Mouse (Mus musculus): ENCODE results near the gene Camta1. TPM values are rescaled to one million over a fixed set of nuclear protein-coding genes. Genes with fewer than 3 reads are reported as not detected.

Gene Camta1
- polyA plus RNA-seq, 1 experiment, result 10.3 TPM

DNA sequence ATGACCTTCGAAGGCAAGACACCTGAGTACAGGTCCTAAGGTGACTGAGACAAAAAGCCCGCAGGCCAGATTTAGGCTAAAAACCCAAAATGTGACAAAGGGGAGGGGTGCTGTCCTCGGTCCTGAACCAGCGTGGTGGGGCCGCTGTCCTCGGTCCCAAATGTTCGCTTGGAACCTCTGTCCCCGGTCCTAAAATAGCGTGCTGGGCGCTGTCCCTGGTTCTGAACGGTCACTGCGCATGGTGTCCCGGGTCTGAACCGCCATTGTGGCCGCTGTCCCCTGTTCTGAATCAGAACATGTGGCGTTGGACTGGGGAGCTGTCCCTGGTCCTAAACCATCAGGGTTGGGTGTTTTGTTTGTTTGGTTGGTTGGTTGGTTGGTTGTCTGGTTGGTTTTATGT is 257.2 kb downstream of the Camta1 start:
- DNase-seq (ENCODE audit: low read depth), result no peak

DNA sequence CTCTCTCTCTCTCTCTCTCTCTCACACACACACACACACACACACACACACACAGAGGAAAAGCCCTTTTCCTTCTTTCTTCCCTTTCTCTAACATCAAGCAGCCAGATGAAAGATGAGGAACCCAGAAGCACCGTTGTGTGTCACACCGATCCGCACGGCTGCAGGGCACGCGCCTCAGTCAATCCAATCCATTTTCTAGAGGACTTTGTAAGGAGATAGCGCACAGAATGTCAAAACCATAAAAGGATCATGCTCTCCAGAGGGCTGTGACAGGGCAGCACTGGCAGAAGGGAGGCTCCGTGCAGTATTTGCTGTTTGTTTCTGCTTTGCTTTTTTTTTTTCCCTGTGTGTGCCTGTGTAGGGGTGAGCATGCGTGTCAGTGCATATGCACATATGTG is 258.1 kb downstream of the Camta1 start:
- no peak for DNase-seq (ENCODE audit: low read depth)

DNA sequence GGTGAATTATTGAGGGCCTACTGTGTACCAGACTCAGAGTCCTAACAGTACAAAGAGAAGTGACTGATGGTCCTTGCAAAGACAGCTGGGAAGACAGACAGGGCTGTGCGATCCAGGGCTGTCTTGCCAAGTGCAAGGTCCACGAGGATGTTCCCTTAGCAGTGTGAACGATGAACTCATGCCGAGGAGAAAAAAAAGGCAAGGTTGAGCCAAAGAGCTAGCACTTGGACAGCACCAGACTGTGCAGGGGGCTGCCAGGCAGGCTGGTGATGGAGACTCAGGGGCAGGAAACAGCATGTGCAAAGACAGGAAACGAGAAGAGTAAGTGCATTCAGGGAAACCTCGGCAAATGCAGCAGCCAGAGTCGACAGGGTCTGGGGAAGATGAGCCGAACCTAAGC is 266.6 kb downstream of the Camta1 start:
- DNase-seq (ENCODE audit: low read depth), result no peak

DNA sequence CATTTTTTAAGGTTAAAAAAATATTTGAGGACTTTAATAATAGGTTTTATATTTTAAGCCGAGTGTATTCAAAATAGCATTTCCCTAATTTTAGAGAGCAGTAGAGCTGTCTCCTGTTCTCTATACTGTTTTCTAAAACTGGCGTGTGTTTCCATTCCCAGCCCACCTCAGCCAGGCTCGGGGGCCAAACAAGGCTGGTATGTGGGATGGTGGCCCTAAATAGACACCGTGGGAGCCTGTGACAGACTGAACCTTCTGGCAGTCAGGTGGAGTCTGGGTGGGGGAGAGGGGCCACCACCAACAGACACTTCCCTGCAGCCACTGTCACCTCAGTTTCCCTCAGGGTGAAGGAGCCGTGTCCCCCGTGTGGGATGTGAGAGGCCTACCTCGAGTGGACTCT is 268.6 kb downstream of the Camta1 start:
- no peak for DNase-seq (ENCODE audit: low read depth)

DNA sequence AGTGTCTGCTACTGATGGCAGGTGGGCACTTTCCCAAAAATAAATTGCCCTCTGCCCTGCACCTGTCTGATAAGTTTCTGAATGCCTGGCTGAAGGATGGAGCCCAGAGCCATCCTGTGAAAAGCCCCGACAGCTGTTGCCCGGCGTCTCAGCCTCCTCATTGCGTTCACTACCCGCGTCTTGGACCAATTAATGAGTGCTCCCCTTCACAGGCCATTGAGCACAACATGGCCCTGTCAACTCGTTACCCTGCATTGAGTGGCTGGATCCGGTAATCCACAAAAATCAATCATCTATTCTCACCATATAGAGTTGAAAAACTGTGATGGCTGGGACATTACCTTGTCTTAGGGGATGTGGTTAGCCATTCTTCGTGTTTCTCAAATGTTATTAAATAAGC is 275.6 kb downstream of the Camta1 start:
- no peak for DNase-seq (ENCODE audit: low read depth)

DNA sequence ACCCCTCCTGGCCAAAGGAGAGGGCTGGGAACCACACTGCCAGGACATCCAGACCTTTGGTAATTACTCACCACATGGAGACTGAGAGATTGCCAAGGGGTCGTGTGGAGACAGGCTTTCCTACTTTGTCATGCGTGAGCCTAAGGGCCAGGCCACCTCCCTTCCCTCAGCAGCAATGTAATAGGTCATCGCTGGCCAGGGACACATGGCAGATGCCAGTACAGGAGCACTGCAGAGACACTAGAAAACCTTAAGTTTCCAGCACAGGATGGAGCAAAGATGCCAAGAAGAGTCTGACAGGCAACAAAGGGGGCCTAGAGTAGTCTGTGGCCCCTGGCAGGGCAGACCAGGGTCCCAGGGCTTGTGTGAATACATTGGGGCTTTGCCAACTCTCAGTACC is 283.7 kb downstream of the Camta1 start:
- DNase-seq (ENCODE audit: low read depth), result no peak

DNA sequence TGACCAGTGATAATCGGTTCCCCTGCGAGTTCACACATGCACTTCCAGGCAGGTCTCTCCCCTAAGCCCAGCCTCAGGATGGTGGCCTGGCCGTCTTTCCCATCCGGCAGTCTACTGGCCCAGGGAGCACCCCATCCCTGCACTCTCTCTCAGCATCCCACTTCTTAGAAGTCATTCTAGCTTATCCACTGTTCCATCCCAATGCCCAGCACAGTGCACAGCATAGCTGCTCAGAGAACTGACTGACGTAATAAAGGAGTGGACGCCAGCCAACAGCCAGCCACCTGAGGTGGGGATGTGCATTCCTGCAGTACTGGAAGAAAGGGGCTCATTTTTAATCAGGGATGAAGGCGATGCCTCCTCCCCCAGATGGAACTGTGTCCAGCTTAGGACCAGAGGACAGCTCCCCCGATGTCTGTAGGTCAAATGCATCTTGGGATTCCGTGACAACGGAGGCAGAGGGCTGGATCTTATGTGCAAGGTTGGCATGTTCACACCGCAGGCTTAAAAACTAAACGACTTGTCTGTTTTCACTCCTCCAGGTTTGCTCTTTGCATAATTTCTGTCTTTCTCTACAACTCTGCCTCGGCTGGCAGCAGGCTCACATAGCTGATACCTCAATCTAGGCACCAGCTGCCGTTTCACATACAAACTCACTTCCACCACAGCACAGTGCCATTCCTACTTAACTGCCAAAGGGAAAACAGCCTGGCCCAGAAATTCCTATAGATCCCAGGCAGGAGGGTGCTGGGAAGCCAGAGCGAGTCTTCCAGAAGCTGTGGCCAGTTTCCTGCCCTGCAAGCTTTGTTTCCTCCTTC is 285.2 kb downstream of the Camta1 start:
- DNase-seq (ENCODE audit: low read depth), result no peak

DNA sequence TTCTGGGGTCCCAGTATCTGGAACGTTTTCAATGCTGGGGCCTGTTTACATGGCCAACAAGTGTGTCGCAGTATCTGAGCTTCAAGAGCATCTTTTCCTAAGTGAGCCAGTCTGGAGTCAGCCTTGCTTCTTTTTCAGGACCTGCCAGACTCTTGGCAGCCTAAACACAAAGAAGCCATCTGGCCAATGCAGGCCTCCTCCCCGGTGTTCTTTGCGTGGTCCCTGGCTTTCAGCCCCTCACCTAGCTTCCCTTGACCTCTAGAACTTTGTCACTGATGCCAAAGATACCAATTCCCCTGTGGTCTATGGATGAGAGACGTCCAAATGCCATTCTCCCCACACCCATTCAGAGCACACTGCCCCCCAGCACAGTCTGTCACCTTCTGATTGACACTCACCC is 289.0 kb downstream of the Camta1 start:
- DNase-seq (ENCODE audit: low read depth), result no peak

DNA sequence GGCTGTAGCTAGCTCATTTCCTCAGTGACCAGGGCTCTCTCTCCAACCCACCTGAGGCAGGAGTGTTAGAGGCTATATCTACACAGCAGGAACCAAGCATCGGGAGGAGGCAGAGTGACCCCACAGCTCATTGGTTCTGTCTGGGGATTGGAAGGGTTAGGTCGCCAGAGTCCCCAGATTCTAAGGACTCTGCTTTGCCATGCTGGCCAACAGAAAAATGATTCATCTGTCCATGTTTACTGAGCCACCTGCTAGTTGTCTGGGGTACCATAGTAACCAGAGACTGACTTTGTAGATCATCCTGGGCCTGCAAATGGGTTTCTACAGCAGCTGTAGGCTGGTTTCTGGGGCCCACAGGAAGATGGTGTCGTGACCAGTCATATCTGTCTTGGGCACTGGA is 292.1 kb downstream of the Camta1 start:
- no peak for DNase-seq (ENCODE audit: low read depth)

DNA sequence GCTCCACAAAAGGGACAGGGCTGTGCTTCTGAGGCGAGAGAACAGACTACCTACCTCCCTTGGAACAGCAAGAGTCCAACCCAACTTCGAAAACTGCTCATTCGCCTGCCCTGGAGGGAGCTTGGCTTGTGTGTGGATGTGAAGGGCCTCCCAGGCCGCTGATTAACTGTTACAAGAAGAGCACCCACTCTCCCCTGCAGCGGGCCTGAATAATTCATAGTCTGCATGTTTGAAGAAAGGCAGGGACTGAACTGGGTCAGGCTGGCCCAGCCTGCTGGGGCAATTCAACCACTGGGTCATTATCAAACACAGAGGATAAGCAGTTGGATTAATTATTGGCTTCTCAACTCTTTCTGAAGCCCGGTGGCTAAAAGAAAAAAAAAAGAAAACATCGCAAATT is 292.8 kb downstream of the Camta1 start:
- no peak for DNase-seq (ENCODE audit: low read depth)

DNA sequence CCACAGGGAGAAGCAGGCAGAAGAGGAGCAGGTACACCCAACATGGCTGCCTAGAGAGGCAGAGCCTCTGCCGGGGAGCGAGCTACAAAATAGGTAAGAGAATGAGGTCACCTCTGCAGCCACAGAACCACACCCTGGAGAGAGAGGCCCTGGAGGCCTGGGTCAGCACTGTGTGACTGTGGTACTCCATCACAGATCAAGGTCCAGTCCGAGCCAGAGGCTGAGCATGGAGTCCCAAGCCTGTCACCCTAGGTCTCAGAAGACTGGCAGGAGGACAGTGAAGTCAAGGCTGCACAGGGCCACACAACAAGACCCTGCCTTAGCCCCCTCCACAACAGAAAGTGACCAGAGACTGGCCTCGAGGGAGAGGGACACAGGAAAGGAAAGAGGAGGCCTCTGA is 294.6 kb downstream of the Camta1 start:
- no peak for DNase-seq (ENCODE audit: low read depth)

DNA sequence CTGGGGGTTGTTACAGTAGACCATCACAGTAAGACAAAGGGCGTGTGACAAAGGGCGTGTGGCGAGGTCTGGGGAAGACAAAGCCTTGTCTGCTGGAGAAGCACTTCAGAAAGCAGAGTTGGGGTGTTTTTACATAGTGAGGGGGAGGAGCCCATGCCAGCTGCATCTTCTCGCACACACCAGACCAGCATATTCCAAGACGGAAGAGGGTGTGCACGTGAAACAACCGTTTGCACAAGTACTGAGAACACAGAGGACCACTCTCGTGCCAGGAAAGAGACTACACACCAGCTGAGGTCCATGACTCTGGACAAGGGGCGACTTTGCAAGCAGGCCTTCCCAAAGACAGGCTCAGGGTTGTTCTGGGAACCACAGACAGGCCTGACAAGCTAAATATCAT is 306.2 kb downstream of the Camta1 start:
- DNase-seq (ENCODE audit: low read depth), result no peak

DNA sequence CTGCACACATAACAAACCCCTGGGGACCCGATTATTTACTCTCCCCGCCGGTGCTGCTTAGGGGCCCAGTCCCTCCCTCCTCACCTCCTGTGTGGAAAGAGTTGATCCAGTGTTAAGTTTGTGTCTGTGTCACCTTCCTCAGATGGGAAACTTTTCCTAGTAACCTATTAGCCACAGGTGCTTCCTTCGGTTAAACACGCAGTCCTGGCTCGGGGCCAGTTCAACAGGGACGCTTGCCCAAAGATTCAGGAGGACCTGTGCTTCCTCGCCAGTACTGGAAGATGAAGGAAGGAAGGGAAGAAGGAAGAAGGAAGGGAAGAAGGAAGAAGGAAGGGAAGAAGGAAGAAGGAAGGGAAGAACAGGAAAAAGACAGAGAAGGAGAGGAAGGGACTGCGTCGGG is 312.2 kb downstream of the Camta1 start:
- DNase-seq (ENCODE audit: low read depth), result no peak

DNA sequence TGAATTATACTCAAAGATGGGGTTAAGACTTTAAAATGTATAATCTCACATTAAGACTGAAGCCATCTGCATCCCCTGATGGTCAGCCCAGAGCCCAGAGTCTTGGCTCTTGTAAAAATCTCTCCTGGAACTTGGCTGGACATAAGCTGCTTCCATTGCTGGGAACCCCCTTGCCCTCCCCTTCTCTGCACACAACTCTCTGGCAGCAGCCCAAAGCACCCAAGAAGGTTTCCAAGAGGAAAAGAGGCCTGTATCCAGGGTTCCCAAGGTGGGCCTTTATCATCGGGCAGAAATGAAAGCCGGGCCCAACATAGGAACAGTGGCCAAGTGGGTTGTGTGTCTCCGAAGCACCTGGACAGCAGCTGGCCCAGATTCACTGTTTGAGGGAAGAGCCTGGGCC is 316.2 kb downstream of the Camta1 start:
- DNase-seq (ENCODE audit: low read depth), result no peak

DNA sequence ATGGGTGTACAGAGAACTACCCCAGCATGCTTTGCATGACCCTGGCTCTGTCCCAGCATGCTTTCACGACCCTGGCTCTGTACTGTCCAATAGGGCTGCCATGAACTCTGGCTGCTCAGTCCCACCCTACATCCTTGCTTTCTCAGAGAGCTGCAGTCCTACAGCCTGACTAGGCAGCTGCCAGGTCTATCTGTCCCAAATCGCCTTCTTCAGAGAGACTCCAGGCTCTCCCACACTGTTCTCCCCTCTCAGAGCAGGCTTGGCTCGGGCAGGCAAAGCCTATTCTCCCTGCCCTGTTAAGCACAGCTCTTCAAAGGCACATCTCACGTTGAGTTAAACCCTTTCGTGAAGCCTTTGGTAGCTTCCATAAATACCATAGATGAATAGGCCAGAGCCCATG is 317.5 kb downstream of the Camta1 start:
- no peak for DNase-seq (ENCODE audit: low read depth)

DNA sequence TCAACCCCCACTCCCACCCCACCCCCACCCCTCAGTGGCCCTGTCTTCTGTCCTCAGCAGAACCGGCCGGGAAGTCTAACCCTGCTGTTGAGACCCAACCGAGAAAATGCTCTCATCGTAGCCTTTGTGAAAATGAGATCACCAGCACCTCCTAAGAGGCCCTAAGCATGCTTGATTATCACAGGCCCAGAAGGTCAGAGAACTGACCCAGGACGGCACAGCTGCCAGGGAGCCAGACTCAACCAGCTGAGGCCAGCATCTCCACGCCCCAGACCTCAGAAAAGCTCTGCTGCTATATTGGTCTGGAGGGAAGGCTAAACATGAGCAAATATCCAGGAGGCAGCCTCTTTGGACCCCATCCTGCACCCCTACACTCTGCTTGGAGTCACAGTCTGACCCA is 321.1 kb downstream of the Camta1 start:
- DNase-seq (ENCODE audit: low read depth), result no peak

DNA sequence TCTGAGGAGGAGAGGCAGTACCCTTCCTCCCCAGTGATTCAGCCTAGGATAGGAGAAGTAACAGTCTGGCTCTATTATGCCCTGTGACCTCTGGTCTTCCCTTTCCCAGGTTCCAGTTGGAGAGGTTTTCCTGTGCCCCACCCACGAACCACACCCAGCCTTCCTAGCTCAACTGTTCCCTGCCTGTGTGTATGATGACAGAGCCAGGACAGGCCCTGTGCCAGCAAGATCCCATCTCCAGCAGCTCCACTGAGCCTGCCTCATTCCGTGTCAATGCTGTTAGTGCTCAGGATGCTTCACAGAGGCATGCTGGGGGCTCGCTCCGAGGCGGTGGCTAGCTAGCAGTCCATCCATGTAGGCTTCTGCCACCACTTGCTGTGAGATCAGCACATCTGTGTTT is 321.8 kb downstream of the Camta1 start:
- no peak for DNase-seq (ENCODE audit: low read depth)

DNA sequence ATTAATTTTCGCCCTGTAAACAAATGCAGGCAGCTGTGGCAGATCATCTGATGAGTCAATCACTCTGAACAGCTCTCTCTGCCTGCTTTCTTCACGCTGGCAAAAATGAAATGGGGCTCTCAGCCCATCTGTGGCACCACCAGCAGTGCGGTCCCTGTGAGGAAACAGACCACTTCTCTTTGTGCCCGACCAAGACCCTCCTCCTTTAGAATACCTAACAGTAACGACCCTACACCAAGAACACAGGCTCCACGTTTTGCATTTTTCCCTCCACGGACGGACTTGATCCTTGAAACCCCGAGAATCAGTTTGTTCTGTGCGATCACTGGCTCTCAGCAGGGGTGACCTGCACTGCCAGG is 322.5 kb downstream of the Camta1 start:
- DNase-seq (ENCODE audit: low read depth), result no peak

DNA sequence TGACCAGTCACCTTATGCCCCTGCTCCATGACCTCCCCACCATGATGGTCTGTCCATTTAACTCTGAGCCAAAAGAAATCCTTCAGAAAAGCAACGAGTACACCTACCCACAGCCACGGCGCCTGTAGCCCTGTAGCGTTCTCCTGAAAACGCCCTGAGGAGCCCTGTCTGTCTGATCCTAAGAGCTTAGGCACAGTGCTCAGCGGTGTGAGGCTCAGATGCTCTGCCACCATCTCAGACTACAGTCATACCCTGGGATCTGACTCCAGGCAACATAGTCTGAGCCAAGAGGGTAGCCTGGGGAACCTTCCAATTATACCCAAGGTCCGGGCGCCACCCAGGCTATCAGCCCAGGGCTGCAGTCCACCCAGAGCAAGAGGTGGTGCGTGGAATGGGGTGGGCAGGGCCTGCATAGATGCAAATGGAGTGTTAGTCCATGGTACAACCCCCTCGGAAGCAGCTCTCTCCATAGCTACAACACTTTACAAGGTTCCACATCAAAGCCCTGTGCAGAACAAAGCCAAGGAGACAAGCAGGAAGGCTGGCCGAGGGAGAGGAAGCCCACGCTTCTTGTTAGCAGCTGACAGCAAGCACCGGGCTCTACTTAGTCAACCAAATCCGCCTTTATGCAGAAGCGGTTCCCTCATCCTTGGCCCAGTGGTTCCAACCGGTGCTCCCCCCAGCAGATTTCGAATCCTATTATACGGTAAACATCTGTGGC is 323.1 kb downstream of the Camta1 start:
- no peak for DNase-seq (ENCODE audit: low read depth)

DNA sequence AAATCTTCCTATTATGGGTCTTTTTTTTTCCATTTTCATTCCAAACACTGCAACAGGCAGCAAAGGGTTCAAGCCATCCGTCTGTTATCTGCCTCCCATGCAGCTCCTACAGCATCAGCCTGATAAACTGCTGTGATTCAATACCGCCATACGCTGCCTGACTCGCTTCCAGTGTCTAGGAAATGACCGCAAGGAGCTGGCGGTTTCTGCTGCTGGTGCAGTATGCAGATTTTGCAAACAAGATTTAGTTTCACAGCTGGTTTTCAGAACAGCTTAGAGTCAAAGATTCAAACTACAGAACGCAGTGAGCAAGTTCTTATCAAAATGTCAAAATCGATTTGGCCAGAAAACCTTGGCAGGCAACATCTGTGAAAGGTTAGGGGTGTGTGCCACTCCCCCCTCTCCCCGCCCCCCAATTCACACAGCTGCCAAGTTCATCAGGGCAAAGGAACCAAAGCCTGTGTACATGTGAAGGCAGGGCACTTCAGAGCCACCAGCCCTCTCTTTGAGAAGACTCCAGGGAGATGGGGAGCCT is 325.7 kb downstream of the Camta1 start:
- DNase-seq (ENCODE audit: low read depth), result no peak

DNA sequence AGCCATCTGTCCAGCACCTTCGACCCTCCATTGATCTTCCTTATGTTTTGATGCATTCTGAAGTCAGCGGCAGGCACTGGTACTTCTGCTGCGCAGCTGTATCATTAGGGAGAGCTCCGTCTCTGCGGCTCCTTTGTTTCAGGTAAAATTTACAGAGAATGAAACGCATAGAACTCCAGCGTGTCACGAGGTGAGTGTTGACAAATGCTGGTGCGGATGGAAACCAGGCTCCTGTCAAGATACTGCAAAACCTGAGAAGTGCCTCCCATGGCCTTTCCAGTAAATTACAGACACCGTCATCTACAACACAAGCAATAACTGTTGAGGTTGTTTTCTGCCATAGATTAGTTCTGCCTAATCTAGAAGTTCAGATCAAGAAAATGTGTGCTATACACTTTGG is 328.2 kb downstream of the Camta1 start:
- no peak for DNase-seq (ENCODE audit: low read depth)

DNA sequence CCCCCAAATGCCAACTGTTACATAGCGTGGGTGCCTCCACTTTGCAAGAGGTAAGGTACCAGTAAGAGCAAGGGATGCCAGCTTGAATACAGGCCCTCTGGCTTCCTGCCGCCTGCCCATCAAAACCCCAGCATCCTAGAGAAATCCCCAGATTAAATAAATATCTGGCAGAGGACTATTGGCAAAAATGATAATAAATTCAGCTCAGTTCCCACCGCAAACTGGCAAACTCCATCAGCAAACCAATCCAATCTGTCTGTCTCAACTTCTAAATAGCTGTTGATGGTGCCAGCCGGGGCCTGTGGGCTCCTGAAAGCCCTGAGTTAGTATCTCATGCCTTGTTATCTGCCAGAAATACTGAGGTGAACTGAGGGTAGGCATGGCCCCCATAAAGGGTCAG is 333.2 kb downstream of the Camta1 start:
- DNase-seq (ENCODE audit: low read depth), result no peak

DNA sequence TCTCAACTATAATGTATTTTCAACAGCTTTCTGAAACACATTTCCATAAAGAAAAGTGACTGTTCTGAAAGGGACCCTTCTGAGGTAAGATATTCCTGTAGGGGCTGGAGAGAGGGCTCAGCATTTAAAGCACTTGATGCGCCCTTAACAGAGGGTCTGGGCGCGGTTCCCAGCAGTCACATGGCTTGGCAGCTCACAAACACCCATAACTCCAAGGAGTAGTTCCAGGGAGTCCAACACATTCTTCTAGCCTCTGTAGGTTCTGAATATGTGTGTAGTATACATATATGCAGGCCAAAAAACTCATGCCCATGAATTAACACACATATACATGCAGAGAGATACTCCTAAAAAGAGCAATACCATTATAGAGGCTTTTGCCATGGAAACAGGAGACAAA is 333.9 kb downstream of the Camta1 start:
- no peak for DNase-seq (ENCODE audit: low read depth)
